Mouse (Mus musculus) heart, postnatal 36 days (tissue): ENCODE data around the gene Atp6v1g3. TPM values are rescaled to one million over a fixed set of nuclear protein-coding genes. Genes with fewer than 3 reads are reported as not detected.
A peak's percentile ranks its signal among the peaks of the same experiment; 100 is the strongest.

ENCODE experiments used
- DNase-seq, 2 experiments: peaks; one replicate each; pipeline ENCODE4 v3.0.0; 2021 to 2022
- intact Hi-C: fragments of 180-260 bp; cut with DNase I; formaldehyde crosslinking; loops from one replicate; pipeline ENCODE4 v1.15.1; 2025
- total RNA-seq, 2 experiments: library from RNA; stranded (reverse); gene quantifications; 2 replicates each; pipeline ENCODE4 v1.2.3; 2021

Gene Atp6v1g3
- total RNA-seq, 2 experiments from 2014 or later, result not detected

DNA sequence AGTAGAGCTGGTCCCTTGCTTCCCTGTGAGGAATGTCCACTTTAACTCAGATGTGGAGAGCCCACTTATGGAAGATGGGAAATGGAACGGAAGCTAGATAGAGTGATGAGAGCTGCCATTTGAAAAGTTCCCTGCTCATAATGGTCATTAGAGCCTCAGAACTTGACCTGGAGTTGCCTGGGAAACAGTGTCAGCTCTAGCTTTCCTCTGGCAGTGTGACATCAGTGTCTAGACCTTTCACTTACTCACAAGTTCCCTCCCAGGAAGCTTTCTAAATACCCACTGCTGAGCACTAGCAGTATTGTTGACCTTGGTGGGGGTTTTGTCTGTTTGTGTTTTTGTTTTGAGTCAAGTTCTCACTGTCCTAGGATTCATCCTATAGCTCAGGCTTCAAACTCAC lies 15.2 kb downstream of the Atp6v1g3 start:
- no peak for DNase-seq
- intact Hi-C loops, result no loop called here

DNA sequence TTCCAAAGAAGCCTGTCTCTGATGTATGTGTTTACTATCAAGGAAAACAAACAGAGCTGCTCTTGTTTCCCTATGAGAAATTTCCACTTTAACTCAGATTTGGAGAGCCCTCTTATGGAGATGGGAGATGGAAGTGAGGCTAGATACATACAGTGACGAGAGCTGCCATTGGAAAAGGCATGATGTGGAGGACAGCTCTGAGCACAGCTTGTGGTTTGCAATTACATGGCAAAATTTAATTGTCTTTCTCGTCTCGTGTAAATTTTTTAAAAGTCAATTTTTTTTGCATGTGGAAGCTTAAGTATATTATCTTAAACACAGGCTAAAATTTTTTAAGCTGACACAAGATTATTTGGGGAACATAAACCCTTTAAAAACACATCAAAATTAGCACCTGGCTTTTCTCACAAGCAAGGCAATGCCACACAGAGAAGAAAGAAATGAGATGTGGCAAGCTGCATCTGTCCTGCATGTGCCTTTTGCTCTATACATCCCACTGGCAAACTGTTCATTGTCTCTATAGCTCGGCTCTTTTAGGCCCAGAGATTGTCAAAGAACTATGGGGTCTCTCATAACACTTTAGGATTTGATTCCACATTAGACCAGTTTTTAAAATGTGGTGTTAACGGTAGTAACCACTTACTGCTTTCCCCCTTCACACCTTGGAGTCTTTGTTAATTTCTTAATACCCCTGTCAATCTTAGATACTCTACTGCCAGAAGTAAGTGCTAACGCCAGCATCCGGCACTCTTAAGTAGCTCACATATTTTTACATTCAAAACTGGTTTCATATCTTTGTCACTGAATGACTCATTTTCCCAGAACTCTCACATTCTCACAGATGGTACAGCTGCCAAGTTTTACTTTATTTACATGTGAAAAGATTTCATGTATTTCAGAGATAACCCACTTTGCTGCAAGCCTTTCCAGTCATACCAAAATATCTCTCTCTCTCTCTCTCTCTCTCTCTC lies 16.2 kb downstream of the Atp6v1g3 start:
- intact Hi-C loops, result no loop called here

DNA sequence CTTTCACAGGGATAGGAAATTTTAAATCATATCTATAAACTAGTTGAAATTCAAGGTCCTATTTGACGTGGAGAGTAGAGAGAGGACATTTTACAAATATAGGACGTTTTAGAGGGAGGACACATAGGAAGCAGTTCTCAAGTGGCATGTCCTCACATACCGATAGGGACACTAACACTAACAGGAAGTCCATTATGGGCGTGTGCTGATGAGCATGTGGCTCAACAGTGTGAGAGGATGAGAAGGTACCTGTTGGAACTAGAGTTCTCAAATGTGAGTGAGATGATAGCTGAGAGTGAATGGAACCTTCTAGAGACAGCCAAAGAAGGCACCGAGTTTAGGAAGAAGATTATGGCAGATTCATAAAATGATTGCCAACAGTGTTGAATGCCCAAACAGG lies 17.9 kb downstream of the Atp6v1g3 start:
- DNase-seq, result no peak
- intact Hi-C loops, result no loop called here

More for the DNA sequence above, 16.2 kb downstream of the Atp6v1g3 start:
- DNase-seq, result no peak

DNA sequence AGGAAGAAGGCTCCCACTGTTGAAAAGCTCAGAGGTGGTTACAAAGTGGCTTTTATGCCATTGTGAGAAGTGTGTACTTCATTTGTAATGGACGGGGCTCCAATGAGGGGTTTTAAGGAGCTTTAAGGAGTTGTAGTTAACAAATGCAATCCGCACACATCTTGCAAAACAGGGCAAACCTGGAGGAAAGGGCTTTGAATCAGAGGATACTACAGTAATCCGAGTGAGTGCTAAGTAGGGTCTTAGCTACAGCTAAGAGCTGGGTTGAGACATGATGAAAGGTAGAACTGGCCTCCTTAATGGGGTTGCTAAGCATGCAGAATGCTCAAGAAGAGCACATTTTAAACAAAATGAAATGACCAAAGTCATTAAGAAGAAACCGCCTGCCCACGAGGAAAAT lies 20.9 kb downstream of the Atp6v1g3 start:
- intact Hi-C loops, result no loop called here

DNA sequence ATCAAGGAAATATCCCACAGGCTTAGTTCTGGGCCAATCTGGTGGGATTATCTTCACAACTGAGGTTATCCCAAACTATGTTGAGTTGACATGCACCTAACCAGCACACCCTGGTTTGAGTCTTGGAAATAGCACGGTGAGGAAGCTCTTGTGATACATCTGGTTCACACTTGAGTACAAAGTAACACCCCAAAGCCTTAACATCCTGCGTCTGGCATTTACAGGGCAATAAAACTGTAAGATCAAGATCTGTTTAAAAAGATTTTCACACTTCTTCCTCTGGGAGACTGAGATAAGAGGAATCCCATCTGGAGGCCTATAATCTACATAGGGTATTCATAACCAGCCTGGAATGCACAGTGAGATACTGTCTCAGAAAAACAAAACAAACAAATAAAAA lies 24.6 kb downstream of the Atp6v1g3 start:
- intact Hi-C loops, result no loop called here

More for the DNA sequence above, 20.9 kb downstream of the Atp6v1g3 start:
- no peak for DNase-seq

DNA sequence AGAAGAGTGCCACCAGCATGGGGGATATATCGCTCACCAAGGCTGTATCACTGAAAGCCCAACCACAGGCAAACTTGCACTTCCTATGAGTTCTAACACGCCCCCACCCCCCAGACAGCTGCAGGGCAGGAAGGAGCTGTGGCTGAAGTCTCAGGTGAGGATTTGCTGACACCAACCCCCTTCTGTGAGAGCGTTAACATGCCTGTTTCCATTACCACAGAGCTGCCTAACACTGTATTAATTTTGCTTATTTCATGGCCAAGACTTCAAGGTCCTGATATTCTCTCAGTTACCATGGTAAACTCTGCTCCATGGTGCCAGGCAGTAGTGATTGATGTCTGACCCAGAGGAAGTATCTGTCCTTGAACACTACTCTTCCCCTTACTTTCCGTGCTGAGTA lies 26.0 kb downstream of the Atp6v1g3 start:
- intact Hi-C loops, result no loop called here
- no peak for DNase-seq

More for the DNA sequence above, 24.6 kb downstream of the Atp6v1g3 start:
- no peak for DNase-seq

DNA sequence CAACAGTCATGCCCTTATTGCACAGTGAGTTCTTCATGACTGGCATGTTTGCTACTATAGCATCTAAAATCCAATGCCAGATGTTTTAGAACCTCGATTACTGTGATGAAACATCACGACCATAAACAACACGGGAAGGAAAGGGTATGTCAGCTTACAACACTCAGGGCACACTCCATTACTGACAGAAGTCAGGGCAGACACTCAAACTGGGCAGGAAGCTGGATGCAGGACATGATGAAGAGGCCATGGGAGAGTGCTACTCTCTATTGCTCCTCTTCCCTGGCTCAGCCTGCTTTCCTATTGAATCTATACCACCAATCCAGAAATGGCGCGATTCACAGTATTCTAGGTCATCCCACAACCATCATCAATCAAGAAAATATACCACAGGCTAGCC lies 28.4 kb downstream of the Atp6v1g3 start:
- intact Hi-C loops, result no loop called here
- no peak for DNase-seq

DNA sequence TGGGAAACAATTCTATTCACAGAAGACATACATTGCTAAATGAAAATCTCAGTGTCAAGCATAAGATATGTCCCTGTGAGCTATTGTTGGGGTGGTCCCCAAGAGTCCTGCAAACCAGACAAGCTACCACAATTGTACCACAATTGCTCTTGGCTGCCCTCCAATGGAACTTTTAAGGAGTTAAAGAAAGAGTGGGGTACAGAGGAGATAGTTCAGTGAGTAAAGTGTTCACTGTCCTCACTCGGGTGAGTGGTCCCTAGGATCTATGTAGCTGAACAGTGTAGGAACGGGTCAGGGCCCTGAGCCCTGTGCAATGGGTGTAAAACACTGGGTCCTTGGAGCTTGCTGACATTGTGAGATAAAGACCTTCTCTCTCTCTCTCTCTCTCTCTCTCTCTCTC lies 29.2 kb downstream of the Atp6v1g3 start:
- no peak for DNase-seq
- intact Hi-C loops, result no loop called here

DNA sequence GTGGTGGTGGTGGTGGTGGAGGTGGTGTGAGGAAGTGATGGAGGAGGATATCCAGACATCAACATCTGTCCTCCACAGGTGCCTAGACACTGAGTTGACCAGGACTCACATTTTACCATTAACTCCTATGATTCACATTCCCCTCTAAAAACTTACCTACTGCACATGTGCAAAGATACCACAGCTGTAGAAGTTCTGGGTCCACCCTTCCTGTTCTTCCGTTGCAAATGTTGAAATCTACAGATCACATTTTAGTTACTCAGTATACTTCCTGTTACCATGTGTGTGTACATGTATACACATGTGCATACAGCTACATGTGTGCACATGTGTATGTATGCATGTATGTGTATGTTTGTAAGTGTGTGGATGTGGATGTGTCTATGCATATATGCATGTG lies 29.8 kb downstream of the Atp6v1g3 start:
- DNase-seq, result no peak
- intact Hi-C loops, result no loop called here

DNA sequence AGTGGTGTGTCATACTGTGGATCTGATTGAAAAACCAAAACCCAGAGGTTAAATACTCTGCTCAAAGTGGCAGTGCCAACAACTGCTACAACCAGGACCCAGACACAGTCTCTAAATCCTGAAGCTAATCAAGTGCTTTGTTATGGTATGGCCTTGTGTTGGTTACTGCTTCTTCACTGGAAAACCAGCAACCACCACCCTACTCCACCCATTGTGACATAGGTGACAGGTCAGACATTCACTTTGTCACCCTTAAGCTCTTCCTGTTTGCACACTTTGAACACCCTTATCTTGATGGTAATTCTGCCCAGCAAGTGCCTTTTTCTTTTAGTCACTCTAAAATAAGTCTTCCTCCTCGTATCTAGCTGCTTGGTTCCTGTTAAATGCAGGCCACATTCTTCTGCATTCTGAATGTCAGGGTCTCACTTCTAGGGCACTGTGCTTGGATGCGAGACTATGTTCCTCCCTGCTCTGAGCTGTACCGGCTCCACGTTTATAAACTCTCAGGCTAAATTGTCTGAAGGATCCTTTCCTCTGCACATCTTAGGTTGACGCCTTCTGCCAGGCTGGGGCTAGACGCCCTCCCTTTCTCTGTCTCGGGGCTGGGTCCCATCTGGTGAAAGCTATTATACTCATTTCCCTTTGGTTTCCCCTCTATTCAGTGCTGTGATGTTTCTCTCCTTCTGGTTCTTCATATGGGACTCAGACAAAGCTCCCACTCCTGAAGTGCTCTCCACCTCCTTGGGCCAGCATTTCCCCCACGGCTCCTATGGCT lies 30.8 kb downstream of the Atp6v1g3 start:
- DNase-seq, result no peak
- intact Hi-C loops, result no loop called here

DNA sequence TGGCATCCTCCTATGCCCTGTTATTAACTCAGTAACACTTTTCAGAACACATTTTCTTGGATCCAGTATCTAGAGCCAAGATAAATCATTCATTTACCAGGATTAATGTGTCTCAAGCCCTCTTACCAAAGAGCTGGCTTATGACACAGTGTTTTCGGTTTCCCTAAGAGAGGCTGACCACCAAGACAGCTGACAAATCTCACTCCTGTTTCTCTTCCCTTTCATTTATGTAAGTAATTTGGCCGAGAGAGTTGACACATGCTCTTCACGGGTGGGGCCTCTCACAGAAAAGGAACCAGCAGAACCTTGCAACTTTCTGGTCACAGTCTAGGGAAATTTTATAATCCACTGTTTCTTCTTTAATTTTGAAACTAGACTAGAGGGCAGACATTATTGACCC lies 49.1 kb downstream of the Atp6v1g3 start:
- no peak for DNase-seq
- intact Hi-C loops, result no loop called here

DNA sequence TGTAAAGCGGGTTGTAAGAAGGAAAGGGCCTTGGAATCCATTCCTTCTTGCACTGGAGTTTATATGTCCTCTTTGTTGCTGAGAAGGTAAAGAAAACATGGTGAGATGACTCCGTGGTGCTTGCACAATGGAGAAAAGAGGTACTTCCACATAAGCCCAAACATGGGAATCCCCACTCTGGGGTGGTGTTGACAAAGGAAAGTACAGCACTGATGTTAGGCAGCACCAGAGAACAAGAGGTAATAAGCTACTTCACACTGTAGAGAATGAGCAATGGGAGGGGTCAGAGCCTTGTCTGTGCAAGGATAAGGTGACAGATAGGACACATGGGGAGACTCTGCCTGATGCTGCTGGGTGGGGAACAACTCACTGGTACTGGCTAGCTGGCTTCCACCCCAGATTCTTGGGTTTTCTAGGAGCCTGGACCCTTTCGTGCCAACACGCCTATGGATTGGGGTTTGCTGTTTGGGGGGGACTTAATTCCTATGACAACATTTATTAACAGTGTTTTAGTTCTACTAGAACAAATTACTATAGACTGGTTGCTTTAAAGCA lies 49.6 kb downstream of the Atp6v1g3 start:
- intact Hi-C loops, result no loop called here

DNA sequence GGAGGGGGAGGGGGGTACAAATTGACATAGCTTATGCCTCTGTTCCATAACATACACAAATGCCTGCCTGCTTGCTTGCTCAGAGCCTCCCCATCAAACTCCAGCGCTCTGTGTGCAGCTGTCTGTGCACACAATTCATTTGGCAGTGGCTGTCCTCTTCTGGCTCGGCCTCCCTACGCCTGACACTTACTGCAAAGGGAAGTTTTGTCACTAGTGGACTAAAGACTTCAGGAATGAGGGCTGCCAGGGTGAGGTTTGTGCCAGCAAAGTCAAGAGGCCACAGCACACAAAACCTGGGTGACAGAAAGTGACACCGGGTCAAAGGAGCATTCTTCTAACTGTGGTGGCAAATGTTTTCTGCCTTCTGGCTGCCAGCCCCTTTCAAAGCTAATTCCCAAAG lies 52.6 kb downstream of the Atp6v1g3 start:
- intact Hi-C loops, result loop anchor here (5.0 kb wide), 5 partner anchors 161 to 511 kb away; partner anchors contain the start of gene Nek7
- DNase-seq, result peak in 1 of 2 experiments; percentile 24

More for the DNA sequence above, 49.6 kb downstream of the Atp6v1g3 start:
- no peak for DNase-seq

DNA sequence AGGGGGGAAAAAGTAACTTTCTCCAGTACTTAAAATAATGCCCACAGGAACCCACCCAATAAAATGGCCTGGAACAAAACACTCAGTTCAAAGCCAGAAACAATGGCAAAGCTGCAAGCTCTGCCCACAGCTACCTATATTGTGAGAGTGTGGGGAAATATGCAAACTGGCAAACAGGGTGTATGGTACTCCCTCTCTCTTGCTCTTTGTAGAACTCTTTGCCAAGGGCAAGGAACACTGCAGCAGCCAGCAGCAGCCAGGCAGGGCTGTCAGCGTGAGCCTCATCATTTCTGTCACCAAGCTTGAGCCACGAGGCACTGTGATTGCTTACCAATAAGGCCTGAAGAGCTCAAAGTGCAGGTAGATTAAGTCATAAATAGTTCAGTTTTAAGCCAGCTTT lies 53.0 kb downstream of the Atp6v1g3 start:
- DNase-seq, result no peak
- intact Hi-C loops, result loop anchor here (5.0 kb wide), 5 partner anchors 161 to 511 kb away; partner anchors contain the start of gene Nek7

DNA sequence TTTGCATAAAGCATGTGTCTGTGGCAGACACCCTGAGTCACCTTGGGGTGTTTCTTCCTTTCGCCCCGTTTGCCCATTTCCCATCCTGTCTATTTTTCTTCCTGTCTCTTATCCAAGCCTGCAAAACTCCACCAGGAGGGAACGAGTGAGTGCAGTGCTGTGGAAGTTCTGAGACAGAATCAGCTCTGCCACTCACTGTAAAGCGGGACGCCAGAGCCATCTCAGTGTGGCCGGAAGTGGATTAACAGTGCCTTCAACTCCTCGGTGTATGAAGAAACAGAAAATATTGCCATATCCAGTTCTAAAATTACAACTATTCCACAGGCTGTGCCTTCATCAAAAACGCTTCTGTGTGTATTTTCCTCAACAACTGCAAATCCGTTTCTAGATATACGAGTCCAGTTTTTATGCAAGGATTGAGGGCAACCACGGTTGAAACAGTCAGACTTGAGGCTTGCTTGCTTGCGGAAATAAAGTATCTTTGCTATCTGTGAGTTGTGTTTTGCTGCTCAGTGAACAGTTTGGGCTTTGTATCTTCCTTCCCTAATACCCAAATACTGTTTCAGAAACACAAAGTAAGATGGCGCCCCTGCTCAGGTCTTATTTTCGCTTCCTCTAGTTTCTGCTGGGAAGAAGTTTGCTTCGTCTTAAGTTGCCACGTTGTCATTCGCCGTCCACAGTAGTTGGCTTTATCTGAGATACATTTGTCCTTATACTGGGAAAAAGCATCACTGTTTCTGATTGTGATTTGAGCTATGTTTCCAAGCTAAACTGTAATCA lies 54.1 kb downstream of the Atp6v1g3 start:
- DNase-seq, result no peak
- intact Hi-C loops, result loop anchor here (1.0 to 5.0 kb wide), 7 partner anchors 160 to 510 kb away; partner anchors contain the start of gene Nek7

DNA sequence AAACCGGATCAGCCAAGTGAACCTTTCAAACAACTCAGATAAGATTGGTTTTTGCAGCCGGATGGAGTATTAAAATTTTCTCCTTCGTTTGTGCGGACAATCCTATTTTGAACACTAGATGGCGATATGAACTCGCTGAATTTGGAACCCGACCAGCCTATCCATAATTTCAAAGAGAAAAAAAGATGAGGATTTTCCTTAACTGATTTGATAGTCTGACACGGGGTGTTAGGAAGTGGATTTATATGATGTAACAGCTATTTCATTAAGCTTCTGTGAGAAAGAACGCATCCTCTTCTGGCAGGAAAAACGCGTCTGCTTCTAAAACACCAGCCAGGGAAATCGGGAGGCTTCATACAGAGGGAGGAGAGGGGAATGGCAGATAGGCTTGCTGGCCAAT lies 54.8 kb downstream of the Atp6v1g3 start:
- peak in 1 of 2 experiments; percentile 29 for DNase-seq
- intact Hi-C loops, result loop anchor here (1.0 to 5.0 kb wide), 7 partner anchors 159 to 509 kb away; partner anchors contain the start of gene Nek7

DNA sequence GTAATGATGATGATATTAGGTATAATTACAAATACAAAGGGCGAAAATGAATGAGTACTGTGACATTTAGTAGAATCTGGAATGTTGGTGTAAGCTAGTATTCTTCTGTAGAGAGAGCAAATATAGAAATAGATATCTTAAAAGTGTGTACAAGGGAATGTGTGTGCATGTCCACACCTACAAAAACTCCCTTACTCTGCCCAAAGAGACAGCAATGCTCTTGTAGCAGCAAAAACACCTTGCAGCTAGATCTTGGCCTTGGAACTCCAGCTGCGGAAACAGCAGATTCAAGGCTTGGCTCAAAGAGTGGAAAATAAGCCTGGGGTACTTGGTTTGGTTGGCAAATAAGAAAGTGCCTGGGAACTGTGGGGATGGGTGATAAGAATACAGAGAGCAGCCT lies 57.0 kb downstream of the Atp6v1g3 start:
- intact Hi-C loops, result no loop called here
- DNase-seq, result no peak

DNA sequence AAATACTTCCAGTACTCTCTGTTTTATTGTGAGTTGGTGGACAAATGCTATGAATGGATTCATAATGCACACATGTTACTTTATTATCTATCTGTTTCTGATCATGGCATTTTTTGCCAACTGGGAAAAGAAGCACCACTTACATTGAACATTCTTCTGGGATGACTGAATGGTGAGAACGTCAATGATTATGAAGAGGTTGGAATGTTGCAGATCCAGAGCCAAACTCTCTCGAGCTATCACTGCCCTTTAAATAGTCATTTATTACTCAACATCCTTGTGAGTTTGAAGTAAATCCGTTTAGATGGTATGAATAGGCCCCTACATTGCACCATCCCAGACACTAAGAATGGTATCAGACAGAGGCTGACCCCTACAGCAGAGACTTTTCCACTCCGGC lies 58.1 kb downstream of the Atp6v1g3 start:
- intact Hi-C loops, result no loop called here
- no peak for DNase-seq

DNA sequence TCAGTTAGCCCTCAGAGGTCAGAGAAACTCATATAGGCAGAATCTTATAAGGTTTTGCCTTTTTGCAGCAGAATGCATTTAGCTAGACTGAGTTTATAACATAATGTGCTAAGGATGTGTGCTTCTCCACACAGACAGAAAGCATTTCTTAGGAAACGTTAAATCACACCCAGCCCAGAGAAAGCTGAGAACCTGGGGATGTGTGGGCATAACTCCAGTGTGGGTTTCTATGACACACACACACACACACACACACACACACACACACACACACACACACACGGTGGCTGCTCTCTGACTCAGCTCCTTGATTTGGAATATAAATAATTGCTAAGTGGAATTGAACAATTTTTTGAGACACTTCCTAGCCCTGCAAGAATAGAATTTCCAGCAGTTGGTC lies 61.2 kb downstream of the Atp6v1g3 start:
- no peak for DNase-seq
- intact Hi-C loops, result no loop called here

DNA sequence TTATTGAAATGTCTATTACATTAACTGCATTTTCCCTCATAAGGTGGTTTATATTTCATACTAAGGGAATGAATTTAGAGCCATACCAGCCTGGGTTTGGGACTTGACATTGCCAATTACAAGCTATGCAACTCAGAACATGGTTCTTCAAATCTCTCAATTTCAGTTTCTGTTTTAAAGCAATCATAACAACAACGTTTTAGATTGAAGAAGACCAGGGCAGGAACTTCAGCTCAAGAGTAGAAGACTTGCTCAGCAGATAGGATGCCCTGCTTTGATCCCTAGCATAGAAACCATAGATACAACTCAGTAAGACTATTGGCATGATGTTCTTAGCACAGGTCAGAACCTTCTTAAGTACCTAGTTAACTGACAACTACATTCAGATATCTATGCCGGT lies 63.9 kb downstream of the Atp6v1g3 start:
- no peak for DNase-seq
- intact Hi-C loops, result no loop called here
